Mouse (Mus musculus) heart, adult 2 months (tissue): ENCODE measurements around the gene Acads. TPM values are rescaled to one million over a fixed set of nuclear protein-coding genes. Genes with fewer than 3 reads are reported as not detected.
A peak's percentile ranks its signal among the peaks of the same experiment; 100 is the strongest.
"Not testable (repeated sequence)": the region's sequence is repeated elsewhere in the genome, so short reads cannot be mapped to it uniquely, and the experiment has no call there.

ENCODE experiments used
- DNase-seq, 2 experiments: peaks; one replicate each; pipeline ENCODE4 v3.0.0; 2021
- H3K27ac ChIP-seq: fragments of 200-600 bp; 2 replicates; pipeline ENCODE4 v1.8.1; 2022
- H3K27me3 ChIP-seq: fragments of 200-500 bp; 2 replicates; pipeline ENCODE4 v1.6.1; 2012; ENCODE audit warnings: mild to moderate bottlenecking, low read length, inconsistent platforms, mixed read lengths; ENCODE audit not compliant: control insufficient read depth, insufficient read depth
- H3K36me3 ChIP-seq: fragments of 200-500 bp; 2 replicates; pipeline ENCODE4 v1.6.1; 2012; ENCODE audit warnings: low read length, inconsistent platforms; ENCODE audit not compliant: control insufficient read depth, insufficient read depth
- H3K4me1 ChIP-seq: fragments of 200-500 bp; 2 replicates; pipeline ENCODE4 v1.6.1; 2011; ENCODE audit warnings: low read length; ENCODE audit not compliant: control insufficient read depth, insufficient read depth
- H3K4me3 ChIP-seq: fragments of 200-600 bp; 2 replicates; pipeline ENCODE4 v1.8.1; 2022
- H3K79me2 ChIP-seq: fragments of 200-500 bp; replicated peaks from 2 replicates; pipeline ENCODE4 v1.6.1; 2012; ENCODE audit warnings: mild to moderate bottlenecking, inconsistent platforms, low read length, moderate library complexity, mixed read lengths; ENCODE audit not compliant: control insufficient read depth, insufficient read depth
- H3K9ac ChIP-seq: fragments of 200-500 bp; 2 replicates; pipeline ENCODE4 v1.6.1; 2012; ENCODE audit warnings: low read depth, mild to moderate bottlenecking, control low read depth, inconsistent platforms, low read length, mixed read lengths
- CTCF ChIP-seq: fragments of 200-600 bp; IDR thresholded peaks from 2 replicates; pipeline ENCODE4 v1.8.1; 2022; ENCODE audit warnings: antibody characterized with exemption, mild to moderate bottlenecking, moderate library complexity
- EP300 ChIP-seq: fragments of 200-500 bp; IDR thresholded peaks from 2 replicates; pipeline ENCODE4 v1.6.1; 2011; ENCODE audit warnings: low read depth, low read length, control low read depth; ENCODE audit not compliant: insufficient read depth
- POLR2A ChIP-seq: fragments of 200-500 bp; IDR thresholded peaks from 2 replicates; pipeline ENCODE4 v1.6.1; 2011; ENCODE audit warnings: mild to moderate bottlenecking, low read depth, low read length, control low read depth; ENCODE audit not compliant: insufficient read depth
- WGBS: fragments of 180-500 bp; shearing (Covaris S2); methylation state at CpG from one replicate; pipeline ENCODE4 v1.1.7; 2018; 5-methylcytosine and 5-hydroxymethylcytosine counted together
- intact Hi-C: fragments of 180-260 bp; cut with DNase I; formaldehyde crosslinking; loops from one replicate; pipeline ENCODE4 v1.15.1; 2025
- polyA plus RNA-seq: library from polyadenylated mRNA; depleted of rRNA; stranded (reverse); fragments of >200 nt; gene quantifications from 2 replicates; pipeline ENCODE4 v1.2.3, GENCODE M21; 2012
- total RNA-seq, 2 experiments: library from RNA; stranded (reverse); gene quantifications; 2 replicates each; pipeline ENCODE4 v1.2.3; 2021

Acads gene
- total and polyA plus RNA-seq, 3 experiments, result 199 to 256 (median 228) TPM

DNA sequence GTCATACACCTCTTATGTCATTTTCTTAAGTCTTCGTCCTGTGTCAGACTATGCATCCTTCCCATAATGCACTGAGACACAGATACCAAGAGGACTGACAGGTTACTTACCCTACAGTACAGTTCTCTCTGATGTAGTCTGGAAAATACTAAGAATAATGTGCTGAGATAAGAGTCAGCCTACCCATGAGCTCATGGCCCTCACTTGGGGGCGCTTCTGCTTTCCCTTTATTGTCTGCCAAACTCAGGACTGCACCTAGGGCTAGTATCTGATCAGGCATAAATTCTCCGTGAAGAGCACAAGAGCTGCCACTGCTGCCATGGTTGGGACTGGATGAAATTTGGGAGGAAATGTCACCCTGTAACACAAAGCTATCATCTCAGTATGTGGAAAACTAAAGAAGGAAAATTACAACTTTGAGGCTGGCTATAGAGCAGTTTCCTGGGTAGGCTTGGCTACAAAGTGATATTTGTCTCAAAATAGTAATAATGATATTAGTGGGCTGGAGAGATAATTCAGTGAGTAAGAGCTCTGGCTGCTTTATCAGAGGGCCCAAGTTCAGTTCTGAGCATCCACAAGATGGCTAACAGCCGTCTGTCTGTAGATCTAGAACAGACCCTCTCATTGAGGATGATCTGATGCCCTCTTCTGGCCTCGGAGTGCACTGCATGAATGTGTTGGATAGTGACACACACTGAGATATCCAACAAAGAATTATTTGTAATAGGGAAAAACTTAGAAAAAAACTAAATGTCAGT lies 42.8 kb downstream of the Acads start:
- TF ChIP-seq CTCF (peak; percentile 91), POLR2A (no peak), EP300 (0 out of 2 replicates have a peak, but pooled peaks have one; percentile 29)
- Histone ChIP-seq H3K79me2 (peaks cover 7% of the 10 kb centered on the region), H3K4me3 (no peak overlapping the region), H3K27me3 (no peaks in the 10 kb centered on the region), H3K36me3 (no peaks in the 10 kb centered on the region), H3K9ac (no peak overlapping the region), H3K4me1 (peaks cover 6% of the 10 kb centered on the region), H3K27ac (no peak overlapping the region)
- 45% methylated on average over 5 of the region's 5 CpGs for WGBS
- peak; percentile 54 to 79 for DNase-seq
- intact Hi-C loops, result loop anchor here (1.0 to 2.0 kb wide), 2 partner anchors 64 to 97 kb away; no protein-coding TSS in a partner anchor

- no peaks in the 10 kb centered on the region for H3K27me3 ChIP-seq
- no peak for TF ChIP-seq EP300
- TF ChIP-seq POLR2A, result no peak
- no peak for TF ChIP-seq CTCF
- peaks cover 7% of the 10 kb centered on the region for H3K79me2 ChIP-seq
- H3K4me3 ChIP-seq, result no peak overlapping the region
- no peak overlapping the region for H3K9ac ChIP-seq
- 50% methylated on average over 4 of the region's 4 CpGs for WGBS
- intact Hi-C loops, result no loop called here
- H3K36me3 ChIP-seq, result no peaks in the 10 kb centered on the region; the same call in 1 of the 2 replicates
- peaks cover 7% of the 10 kb centered on the region for H3K4me1 ChIP-seq
- no peak overlapping the region for H3K27ac ChIP-seq
- no peak for DNase-seq
These were observed 44.4 kb downstream of the Acads start for GRCm38 (mm10) chr5:115074749-115075148.

DNA sequence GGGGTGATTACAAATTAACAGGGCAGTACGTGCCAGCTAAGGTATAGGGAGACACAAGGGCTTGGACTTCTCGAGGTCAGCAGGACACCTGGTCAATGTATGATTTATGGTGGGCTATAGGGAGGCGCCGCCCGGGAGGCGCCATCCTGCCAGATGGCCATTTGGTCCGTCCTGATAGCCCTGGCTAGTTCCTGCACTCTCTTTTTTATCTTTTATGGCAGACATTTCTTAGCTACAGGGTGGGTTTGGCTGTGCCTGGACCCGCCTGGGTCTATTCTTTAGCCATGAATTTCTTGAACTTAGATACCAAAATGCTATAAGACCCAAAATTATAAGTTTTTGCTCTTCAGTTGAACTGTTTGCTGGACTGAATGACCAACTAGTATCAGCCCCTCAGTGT lies 45.8 kb downstream of the Acads start:
- H3K27me3 ChIP-seq, intact Hi-C loops, H3K9ac ChIP-seq, H3K4me3 ChIP-seq, H3K79me2 ChIP-seq, H3K36me3 ChIP-seq, DNase-seq, H3K27ac ChIP-seq: not testable (repeated sequence)
- H3K4me1 ChIP-seq, result peaks cover 11% of the 10 kb centered on the region
- 82% methylated on average over 8 of the region's 8 CpGs for WGBS

- Histone ChIP-seq H3K79me2 (peaks cover 10% of the 10 kb centered on the region), H3K4me1 (peaks cover 17% of the 10 kb centered on the region), H3K9ac (no peak overlapping the region), H3K36me3 (no peaks in the 10 kb centered on the region; the same call in 1 of the 2 replicates), H3K4me3 (no peak overlapping the region), H3K27me3 (no peaks in the 10 kb centered on the region), H3K27ac (no peak overlapping the region)
- DNase-seq, result peak; percentile 46 to 48
- TF ChIP-seq CTCF, result no peak
- no peak for TF ChIP-seq EP300
- TF ChIP-seq POLR2A, result no peak
- intact Hi-C loops, result no loop called here
- WGBS, result 73% methylated on average over 7 of the region's 7 CpGs
These were observed 47.0 kb downstream of the Acads start for GRCm38 (mm10) chr5:115072143-115072542.

DNA sequence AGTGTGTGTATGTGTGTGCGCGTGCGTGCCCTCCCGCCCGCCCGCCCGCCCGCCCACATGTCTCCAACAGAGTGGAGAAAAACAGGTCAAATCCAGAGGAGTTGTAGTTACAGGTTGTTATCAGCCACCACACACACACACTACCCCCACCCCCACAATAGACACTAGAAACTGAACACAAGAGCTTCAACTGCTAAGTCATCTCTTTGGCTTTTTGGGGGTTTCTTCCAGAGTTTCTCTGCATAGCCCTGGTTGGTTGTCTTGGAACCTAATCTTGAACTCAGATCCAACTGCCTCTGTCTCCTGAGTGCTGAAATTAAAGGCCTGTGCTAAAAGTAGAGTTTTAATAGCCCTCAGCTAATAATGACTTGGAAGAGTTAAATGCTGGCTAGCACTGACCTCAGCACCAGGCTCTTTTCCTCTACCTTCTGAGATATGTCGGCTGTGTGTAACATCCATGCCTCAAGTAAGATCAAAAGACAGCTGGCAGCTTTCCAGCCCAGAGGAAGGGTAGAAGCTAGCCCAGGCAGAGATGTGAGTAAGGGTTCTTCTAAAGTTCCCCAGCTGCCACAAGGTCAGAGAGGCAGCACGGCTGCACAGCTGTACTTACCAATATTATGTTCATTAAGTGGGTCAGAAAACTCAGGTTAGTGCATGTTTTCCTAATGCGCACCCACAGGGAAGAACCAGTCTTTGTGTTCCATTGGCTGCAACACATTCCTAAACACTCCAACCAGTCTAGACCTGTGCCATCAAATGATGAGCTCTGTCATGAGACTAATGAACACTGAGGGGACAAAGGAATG lies 47.8 kb downstream of the Acads start:
- no peaks in the 10 kb centered on the region for H3K27me3 ChIP-seq
- H3K4me3 ChIP-seq, result no peak overlapping the region
- no peaks in the 10 kb centered on the region; the same call in 1 of the 2 replicates for H3K36me3 ChIP-seq
- WGBS, result 83% methylated on average over 11 of the region's 11 CpGs
- TF ChIP-seq POLR2A (no peak), CTCF (no peak), EP300 (no peak)
- H3K9ac ChIP-seq, result no peak overlapping the region
- no peak for DNase-seq
- intact Hi-C loops, result no loop called here
- peaks cover 17% of the 10 kb centered on the region for H3K4me1 ChIP-seq
- peaks cover 10% of the 10 kb centered on the region for H3K79me2 ChIP-seq
- no peak overlapping the region for H3K27ac ChIP-seq

DNA sequence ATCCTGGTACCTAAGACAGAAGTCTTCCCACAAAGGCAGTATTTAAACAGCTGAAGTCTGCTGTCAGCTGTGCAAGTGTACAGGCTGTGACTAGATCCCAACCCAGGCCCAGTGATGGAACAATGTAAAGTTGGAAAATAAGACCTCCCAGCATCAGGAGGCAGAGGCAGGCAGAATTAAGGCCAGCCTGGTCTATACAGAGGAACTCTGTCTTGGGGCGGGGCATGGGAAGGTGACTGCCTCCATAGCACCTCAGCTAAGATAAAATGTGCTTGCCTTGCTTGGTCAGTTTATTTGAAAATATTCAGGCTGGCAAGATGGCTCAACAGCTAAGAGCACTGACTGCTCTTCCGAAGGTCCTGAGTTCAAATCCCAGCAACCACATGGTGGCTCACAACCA lies 48.7 kb downstream of the Acads start:
- Histone ChIP-seq H3K79me2 (peaks cover 9% of the 10 kb centered on the region), H3K27ac (no peak overlapping the region), H3K9ac (no peak overlapping the region), H3K36me3 (no peaks in the 10 kb centered on the region; the same call in 1 of the 2 replicates), H3K27me3 (no peaks in the 10 kb centered on the region), H3K4me1 (peaks cover 18% of the 10 kb centered on the region), H3K4me3 (no peak overlapping the region)
- intact Hi-C loops, result no loop called here
- no peak for DNase-seq
- 98% methylated on average over 2 of the region's 2 CpGs for WGBS
- no peak for TF ChIP-seq EP300
- no peak for TF ChIP-seq CTCF
- TF ChIP-seq POLR2A, result no peak
